Mouse (Mus musculus) gastrocnemius, adult 2 months (tissue): ENCODE results near the gene Phf14. TPM values are rescaled to one million over a fixed set of nuclear protein-coding genes. Genes with fewer than 3 reads are reported as not detected.

Source experiments
- DNase-seq: peaks from one replicate; pipeline ENCODE4 v3.0.0; 2022
- H3K27ac ChIP-seq: fragments of 200-600 bp; 2 replicates; pipeline ENCODE4 v1.8.1; 2022; ENCODE audit warnings: mild to moderate bottlenecking
- H3K4me3 ChIP-seq: fragments of 200-600 bp; 2 replicates; pipeline ENCODE4 v1.8.1; 2022; ENCODE audit warnings: mild to moderate bottlenecking, moderate library complexity
- CTCF ChIP-seq: fragments of 200-600 bp; IDR thresholded peaks from 2 replicates; pipeline ENCODE4 v1.8.1; 2022; ENCODE audit warnings: antibody characterized with exemption, mild to moderate bottlenecking, moderate library complexity
- intact Hi-C: fragments of 180-260 bp; cut with DNase I; formaldehyde crosslinking; loops from one replicate; pipeline ENCODE4 v1.15.1; 2025
- total RNA-seq, 2 experiments: library from RNA; stranded (reverse); gene quantifications; 2 replicates each; pipeline ENCODE4 v1.2.3; 2021

Gene Phf14
- total RNA-seq, 2 experiments from 2014 or later, result 24.0 to 27.5 TPM

DNA sequence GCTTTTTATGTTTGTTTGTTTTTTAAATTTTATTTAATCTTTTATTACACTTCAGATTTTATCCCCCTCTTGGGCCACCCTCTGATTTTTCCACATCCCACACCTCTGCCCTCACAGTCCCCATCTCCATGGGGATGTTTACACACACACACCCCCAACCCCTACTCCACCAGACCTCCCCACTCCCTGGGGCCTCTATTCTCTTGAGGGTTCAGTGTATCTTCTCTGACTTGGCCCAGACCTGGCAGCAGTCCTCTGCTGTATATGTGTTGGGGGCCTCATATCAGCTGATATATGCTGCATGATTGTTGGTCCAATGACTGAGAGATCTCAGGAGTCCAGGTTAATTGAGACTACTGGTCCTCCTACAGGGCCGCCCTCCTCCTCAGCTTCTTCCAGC lies 86.2 kb downstream of the Phf14 start:
- H3K4me3 ChIP-seq, result no peak overlapping the region
- intact Hi-C loops, result no loop called here
- H3K27ac ChIP-seq, result no peak overlapping the region
- TF ChIP-seq CTCF, result no peak
- no peak for DNase-seq

DNA sequence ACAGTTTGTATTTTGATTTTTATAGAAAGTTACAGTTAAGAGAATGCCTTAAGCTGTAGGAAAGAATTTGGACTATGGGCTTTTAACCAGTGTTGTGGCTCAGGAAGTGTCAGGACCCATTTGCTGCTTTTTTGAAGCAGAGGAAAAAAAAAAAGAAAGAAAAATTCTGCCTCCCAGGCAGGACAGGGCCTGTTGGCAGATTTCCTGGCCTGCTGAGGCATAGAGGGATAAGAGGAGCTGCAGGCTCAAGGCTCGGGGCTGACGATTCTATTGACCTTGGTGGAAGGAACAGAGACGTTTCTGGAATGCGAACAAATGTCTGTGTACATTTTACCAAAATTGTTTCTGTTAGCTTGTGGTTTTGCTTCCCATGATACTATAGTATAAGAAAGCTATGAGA lies 91.0 kb downstream of the Phf14 start:
- no peak for TF ChIP-seq CTCF
- intact Hi-C loops, result no loop called here
- H3K27ac ChIP-seq, result no peak overlapping the region

DNA sequence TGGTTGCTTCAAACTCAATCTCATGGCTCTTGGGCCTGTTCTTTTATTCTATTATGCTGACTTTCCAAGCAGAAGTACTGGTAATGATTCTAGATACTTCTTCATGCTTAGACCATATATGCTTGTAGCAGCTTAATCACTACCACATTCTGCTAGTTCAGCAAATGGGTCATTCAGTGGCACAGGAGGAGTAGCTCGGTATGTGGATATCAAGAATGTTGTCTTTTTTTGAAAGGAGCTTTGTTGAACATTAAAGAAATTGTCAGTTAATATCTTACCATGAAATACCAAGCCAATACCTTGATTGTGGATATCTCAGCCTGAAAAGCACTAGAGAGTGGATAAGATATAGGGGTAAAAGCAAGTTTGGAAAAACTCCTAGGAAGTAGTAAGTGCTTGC lies 91.9 kb downstream of the Phf14 start:
- TF ChIP-seq CTCF, result no peak
- H3K27ac ChIP-seq, result no peak overlapping the region
- no peak for DNase-seq
- no peak overlapping the region for H3K4me3 ChIP-seq
- intact Hi-C loops, result no loop called here

More for the DNA sequence above, 91.0 kb downstream of the Phf14 start:
- DNase-seq, result no peak
- no peak overlapping the region for H3K4me3 ChIP-seq

DNA sequence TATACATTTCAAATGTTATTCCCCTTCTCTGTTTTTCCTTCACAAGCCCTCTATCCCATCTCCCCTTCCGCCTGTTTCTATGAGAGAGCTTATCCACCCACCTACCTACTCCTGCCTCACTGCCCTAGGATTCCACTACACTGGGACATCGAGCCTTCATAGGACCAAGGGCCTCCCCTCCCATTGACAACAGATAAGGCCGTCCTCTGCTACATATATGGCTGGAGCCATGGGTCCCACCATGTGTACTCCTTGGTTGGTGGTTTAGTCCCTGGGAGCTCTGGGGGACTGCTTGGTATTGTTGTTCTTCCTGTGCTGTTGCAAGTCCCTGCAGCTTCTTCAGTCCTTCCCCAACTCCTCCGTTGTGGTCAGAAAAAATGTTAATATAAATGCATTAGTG lies 97.8 kb downstream of the Phf14 start:
- H3K27ac ChIP-seq, result no peak overlapping the region
- no peak for DNase-seq
- TF ChIP-seq CTCF, result no peak
- intact Hi-C loops, result no loop called here
- H3K4me3 ChIP-seq, result no peak overlapping the region

DNA sequence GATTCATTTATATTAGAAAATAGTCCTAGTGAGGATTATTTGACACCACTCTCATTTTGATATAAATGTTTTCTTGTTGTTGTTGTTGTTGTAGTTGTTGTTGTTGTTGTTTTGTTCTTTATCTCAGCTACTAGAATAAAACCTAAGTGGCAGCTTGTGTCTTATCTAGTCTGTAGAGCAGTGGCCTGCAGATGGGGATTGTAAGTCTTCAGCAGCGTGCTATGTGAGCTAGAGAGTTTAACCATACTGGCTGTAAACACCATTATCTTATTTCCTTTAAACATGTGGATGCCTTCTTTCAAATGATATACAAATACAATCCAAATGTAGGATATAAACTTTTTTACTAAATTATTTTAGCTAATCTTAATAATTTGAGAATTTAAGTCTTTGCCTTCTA lies 98.4 kb downstream of the Phf14 start:
- DNase-seq, result no peak
- Histone ChIP-seq H3K4me3 (no peak overlapping the region), H3K27ac (no peak overlapping the region)
- TF ChIP-seq CTCF, result no peak
- intact Hi-C loops, result no loop called here

DNA sequence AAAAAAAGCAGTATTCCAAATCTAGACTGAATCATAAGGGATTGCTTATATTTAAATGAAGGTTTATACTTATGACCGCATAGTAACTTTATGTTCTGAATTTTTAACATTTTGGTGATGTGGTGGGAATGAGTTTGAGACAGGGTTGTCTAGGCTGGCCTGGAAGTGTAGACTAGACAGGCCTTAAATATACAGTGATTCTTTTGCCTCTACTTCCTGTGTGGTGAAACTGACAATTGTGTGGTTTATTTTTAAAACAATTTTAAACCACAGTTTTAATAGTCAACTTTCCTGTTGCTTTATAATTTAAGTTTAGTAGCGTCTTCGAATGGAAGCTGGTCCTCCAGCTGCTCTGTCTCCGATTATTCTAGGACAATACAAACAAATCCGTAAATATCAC lies 104.5 kb downstream of the Phf14 start:
- intact Hi-C loops, result no loop called here
- H3K4me3 ChIP-seq, result no peak overlapping the region
- no peak for TF ChIP-seq CTCF
- H3K27ac ChIP-seq, result no peak overlapping the region
- no peak for DNase-seq

DNA sequence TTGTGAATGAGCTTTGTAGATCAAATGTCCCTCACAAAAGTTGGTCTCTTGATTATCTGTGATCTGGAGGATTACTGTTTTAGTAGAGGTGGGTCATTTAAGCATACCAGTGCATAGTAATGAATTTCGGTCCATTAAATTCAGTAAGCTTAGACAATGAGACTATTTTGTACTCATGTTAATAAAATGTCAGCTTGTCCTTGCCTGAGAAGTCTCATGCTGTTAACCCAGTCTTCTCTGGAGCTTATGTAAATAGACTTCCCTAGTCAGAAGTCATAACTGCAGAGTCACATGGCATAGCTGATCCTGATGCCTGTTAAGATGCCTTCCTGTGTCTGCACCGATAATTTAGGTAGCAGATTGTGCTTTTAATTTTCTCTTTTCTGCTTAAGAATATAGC lies 106.4 kb downstream of the Phf14 start:
- no peak for TF ChIP-seq CTCF
- Histone ChIP-seq H3K27ac (no peak overlapping the region), H3K4me3 (no peak overlapping the region)
- intact Hi-C loops, result no loop called here
- no peak for DNase-seq

DNA sequence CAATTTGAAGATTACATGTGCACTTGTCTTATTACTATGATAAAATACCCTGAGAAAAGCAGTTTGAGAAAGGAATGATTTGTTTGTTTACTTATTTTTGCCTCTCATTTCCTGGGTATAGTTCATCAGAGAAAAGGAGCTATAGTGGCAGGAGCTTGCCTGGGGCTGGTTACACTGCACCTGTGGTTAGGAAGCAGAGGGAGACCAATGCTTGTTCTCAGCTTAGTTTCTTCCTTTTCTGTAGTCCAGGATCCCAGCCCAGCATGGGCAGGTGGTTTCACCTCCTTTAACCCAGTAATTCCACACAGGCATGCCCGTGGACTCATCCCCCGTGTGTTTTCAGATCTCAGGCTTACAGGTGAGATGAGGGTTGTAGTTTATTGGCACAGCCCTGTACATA lies 107.1 kb downstream of the Phf14 start:
- no peak overlapping the region for H3K27ac ChIP-seq
- H3K4me3 ChIP-seq, result no peak overlapping the region
- TF ChIP-seq CTCF, result no peak
- DNase-seq, result no peak
- intact Hi-C loops, result no loop called here

DNA sequence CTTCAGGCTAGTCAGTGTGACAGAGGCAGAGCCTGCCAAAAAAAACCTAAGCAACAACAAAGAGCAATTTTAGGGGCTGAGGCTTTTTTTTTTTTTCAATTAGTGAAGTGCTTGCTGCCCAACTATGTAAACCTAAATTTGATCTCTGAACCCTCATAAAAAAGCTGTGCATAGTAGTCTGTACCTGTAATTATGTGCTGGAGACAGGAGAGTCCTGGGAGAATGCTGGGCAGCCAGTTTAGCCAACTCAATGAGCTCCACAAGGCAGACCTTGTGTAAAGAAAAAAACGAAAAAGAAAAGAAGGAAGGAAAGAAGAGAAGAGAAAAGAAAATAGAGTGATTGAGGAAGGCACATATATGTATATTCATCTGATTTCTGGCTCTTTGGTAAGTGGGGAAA lies 112.1 kb downstream of the Phf14 start:
- H3K4me3 ChIP-seq, result no peak overlapping the region
- TF ChIP-seq CTCF, result no peak
- no peak for DNase-seq
- intact Hi-C loops, result no loop called here
- H3K27ac ChIP-seq, result no peak overlapping the region

DNA sequence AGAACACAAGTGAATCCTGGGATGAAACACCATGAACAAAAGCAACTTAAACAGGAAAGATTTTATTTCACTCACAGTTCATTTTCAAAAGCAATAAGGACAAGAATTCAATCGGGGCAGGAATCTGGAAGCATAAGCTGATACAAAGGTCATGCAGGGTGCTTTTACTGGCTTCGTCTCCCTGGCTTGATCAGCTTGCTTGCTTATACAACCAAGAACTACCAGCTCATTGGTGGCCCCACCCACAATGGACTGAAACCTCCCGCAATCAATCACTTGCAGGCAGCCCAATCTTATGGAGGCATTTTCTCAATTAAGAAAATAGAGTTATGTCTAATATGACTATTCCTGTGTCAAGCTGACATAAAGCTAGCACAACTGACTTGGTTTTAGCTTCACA lies 112.5 kb downstream of the Phf14 start:
- intact Hi-C loops, result no loop called here
- no peak for DNase-seq

DNA sequence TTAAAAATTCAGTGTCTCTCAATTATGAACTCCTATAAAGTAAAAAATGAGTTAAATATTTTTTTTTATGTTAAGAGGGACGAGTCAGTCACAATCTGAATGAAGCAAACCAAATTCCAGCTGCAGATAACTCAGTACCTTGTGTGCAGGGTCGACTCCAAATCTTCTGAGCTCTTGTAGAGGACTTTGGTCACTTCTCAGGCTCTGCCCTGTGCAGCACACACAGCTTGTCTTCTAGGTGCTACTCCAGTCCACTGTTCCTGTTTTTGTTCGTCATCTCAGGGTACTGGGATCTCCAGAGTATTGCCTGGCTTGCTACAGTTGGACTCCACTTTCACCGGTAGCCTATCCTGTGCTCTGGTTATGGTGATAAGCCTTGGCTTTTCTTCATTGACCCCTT lies 113.1 kb downstream of the Phf14 start:
- no peak overlapping the region for H3K4me3 ChIP-seq
- no peak for TF ChIP-seq CTCF
- H3K27ac ChIP-seq, result no peak overlapping the region
- no peak for DNase-seq
- intact Hi-C loops, result no loop called here

More for the DNA sequence above, 112.5 kb downstream of the Phf14 start:
- Histone ChIP-seq H3K27ac (no peak overlapping the region), H3K4me3 (no peak overlapping the region)
- no peak for TF ChIP-seq CTCF

DNA sequence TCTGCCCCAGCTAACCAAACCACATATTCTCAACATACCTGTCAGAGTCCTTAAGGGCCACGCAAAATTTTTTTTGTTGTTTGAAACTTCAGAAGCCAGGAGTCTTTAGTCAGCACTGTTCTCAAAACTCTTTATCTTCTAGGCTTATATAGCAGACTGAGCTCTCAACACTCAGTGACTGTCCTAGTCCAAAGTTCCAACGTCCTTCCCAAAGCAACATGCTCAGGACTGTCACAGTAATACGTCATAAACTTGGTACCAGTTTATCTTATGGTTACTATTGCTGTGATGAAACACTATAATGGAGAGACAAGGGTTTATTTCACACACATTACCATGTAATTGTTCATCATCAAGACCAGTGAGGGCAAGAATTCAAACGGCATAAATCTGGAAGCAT lies 113.9 kb downstream of the Phf14 start:
- Histone ChIP-seq H3K27ac (no peak overlapping the region), H3K4me3 (no peak overlapping the region)
- DNase-seq, result no peak
- intact Hi-C loops, result no loop called here
- no peak for TF ChIP-seq CTCF

DNA sequence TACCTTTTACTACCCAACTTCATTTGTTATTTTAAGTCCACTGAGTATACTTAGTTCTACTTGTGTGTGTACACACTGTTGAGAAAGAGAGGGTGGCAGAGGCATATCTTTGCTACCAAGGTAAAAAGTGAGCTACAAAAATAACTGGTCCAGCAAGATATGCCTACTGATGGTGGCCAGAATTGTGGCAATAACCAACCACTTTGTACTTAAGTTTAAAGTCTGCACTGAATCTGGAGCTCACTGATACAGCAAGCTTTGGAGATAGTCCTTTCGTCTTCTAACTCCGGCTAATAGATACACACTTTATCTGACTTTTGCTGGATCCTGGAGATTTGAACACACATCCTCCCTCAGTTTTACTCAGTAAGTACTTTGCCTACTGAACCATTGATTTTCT lies 115.8 kb downstream of the Phf14 start:
- Histone ChIP-seq H3K4me3 (no peak overlapping the region), H3K27ac (no peak overlapping the region)
- no peak for DNase-seq
- intact Hi-C loops, result no loop called here
- no peak for TF ChIP-seq CTCF

DNA sequence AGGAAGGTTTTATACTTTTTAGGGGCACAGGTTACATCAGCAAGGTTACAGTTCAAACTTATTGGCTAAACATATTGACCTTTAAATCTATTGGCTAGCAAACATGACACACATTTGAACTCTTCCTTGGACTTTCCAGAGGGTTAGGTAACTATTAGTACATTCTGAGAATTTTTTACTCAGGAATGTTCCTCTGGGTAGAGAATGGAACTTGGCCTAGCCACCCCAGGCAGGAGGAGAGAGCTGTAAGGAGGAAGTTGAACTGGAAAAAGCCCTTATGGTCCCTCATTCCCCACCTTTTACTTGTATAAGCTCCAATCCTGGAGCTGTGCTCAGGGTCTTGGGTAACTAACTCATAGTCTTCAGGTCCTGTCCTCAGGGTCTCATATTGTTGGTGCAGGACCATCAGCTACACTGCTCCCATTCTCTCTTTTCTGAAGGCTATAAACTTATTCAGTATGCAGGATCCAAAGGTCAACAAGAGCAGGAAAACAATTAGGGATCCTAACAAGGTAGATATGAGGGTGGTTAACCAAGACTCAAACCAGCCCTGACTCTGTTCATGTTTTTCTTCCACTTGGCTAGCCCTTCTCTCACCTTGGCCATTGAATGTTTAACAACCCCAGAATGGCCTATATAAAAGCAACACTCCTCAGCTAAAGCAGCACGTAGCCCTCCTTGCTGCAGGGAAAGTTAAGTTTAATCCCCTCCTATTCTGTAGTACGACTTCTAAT lies 119.4 kb downstream of the Phf14 start:
- no peak overlapping the region for H3K4me3 ChIP-seq
- no peak overlapping the region for H3K27ac ChIP-seq
- no peak for TF ChIP-seq CTCF
- intact Hi-C loops, result no loop called here
- no peak for DNase-seq
